Mouse (Mus musculus): ENCODE results near the gene Bicc1.

- TF ChIP-seq CTCF (IDR thresholded peaks at IDR 0.05; ENCODE audit: low read depth, low read length) (no peak), POLR2A (IDR thresholded peaks at IDR 0.05; ENCODE audit: extremely low read depth, insufficient read depth, low read length) (no peak)
Measured at GRCm38 (mm10) chr10:70878046-70878445, 281.5 kb downstream of the Bicc1 start.
